In the genomic region with DNA sequence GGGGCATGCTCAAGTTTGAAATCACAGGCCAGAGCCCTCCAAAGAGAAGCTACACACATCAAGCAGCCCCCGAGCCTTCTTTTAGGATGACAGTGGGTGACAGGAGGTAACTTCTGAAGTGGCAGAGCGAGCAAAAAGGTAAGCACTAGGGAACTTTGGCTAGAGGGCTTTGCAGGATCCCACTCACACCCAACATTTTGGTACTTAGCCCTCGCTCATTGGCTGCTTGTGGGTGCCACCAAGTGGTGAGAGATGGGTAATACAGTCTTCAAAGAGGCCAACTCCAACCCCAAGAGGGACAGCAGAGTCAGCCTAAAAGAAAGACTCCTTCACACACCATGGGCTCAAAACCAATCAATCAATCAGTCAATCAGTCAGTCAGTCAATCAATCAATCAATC, we compare ENCODE assay signal across 9 mouse cellular contexts.
DNase-seq lines count a peak whose midpoint lies in the region; ATAC-seq and TF ChIP-seq lines count a peak whose summit lies in the region.
"Had no signal": no experiment of that assay in that cellular context is flagged by ENCODE, and none has a peak within 500 bp of the region (broad histone marks: within the 10 kb centered on the region; RNA-seq: fewer than 3 reads in every experiment).

No protein-coding gene starts in this region.

- peaks cover 11% of the 10 kb centered on the region; the same call in 1 of the 2 replicates for H3K4me1 ChIP-seq in heart, postnatal 0 days (ENCODE audit: control insufficient read depth, insufficient read depth)
- peaks cover 24% of the 10 kb centered on the region for H3K4me1 ChIP-seq in heart, embryonic 10.5 days
- peaks cover 24% of the 10 kb centered on the region for H3K4me1 ChIP-seq in neural tube, embryonic 11.5 days (ENCODE audit: control insufficient read depth, insufficient read depth, low read length)
- peaks cover 69% of the 10 kb centered on the region for H3K4me1 ChIP-seq in neural tube, embryonic 15.5 days
- H3K4me1 ChIP-seq in bone marrow, adult 2 months (ENCODE audit: control insufficient read depth, insufficient read depth, low read length): no peaks in the 10 kb centered on the region
- H3K4me1 ChIP-seq in forebrain, embryonic 15.5 days: peaks cover 71% of the 10 kb centered on the region
- H3K4me1 ChIP-seq in midbrain, embryonic 14.5 days (ENCODE audit: control insufficient read depth, insufficient read depth, low read length): peaks cover 32% of the 10 kb centered on the region

- H3K4me3 ChIP-seq in heart, postnatal 0 days (ENCODE audit: low read depth, low read length): no peak overlapping the region
- H3K4me3 ChIP-seq in heart, embryonic 10.5 days: no peak overlapping the region
- no peak overlapping the region for H3K4me3 ChIP-seq in neural tube, embryonic 11.5 days (ENCODE audit: low read depth, low read length)
- no peak overlapping the region for H3K4me3 ChIP-seq in neural tube, embryonic 15.5 days (replicated peaks)
- no peak overlapping the region for H3K4me3 ChIP-seq in bone marrow, adult 2 months (replicated peaks; ENCODE audit: control insufficient read depth, low read depth, low read length)
- no peak overlapping the region for H3K4me3 ChIP-seq in forebrain, embryonic 15.5 days
- no peak overlapping the region for H3K4me3 ChIP-seq in midbrain, embryonic 14.5 days (replicated peaks; ENCODE audit: low read depth, low read length)
- H3K4me3 ChIP-seq: neural tube, embryonic 13.5 days had no signal

- TF ChIP-seq POLR2A in bone marrow, adult 2 months (IDR thresholded peaks at IDR 0.05; ENCODE audit: borderline replicate concordance, control insufficient read depth, low read depth, low read length): no peak

- H3K4me2 ChIP-seq in heart, postnatal 0 days (ENCODE audit: low read depth, low read length): no peak overlapping the region
- H3K4me2 ChIP-seq in neural tube, embryonic 11.5 days (ENCODE audit: low read depth): no peak overlapping the region
- no peak overlapping the region for H3K4me2 ChIP-seq in neural tube, embryonic 15.5 days
- no peak overlapping the region for H3K4me2 ChIP-seq in forebrain, embryonic 15.5 days (replicated peaks)
- no peak overlapping the region for H3K4me2 ChIP-seq in midbrain, embryonic 14.5 days (ENCODE audit: low read length)
- H3K4me2 ChIP-seq: neural tube, embryonic 13.5 days had no signal

- TF ChIP-seq EP300 in heart, postnatal 0 days (IDR thresholded peaks at IDR 0.05; ENCODE audit: low read depth): no peak

- no peaks in the 10 kb centered on the region for H3K36me3 ChIP-seq in heart, postnatal 0 days (replicated peaks; ENCODE audit: control insufficient read depth, insufficient read depth, low read length)
- H3K36me3 ChIP-seq in heart, embryonic 10.5 days: no peaks in the 10 kb centered on the region
- H3K36me3 ChIP-seq in neural tube, embryonic 11.5 days (ENCODE audit: control insufficient read depth, insufficient read depth, low read length): no peaks in the 10 kb centered on the region
- no peaks in the 10 kb centered on the region for H3K36me3 ChIP-seq in neural tube, embryonic 15.5 days
- H3K36me3 ChIP-seq in forebrain, embryonic 15.5 days: no peaks in the 10 kb centered on the region
- no peaks in the 10 kb centered on the region for H3K36me3 ChIP-seq in midbrain, embryonic 14.5 days (ENCODE audit: control insufficient read depth, insufficient read depth, low read length)
- H3K36me3 ChIP-seq: neural tube, embryonic 13.5 days had no signal

- TF ChIP-seq CTCF in heart, postnatal 0 days (IDR thresholded peaks at IDR 0.05; ENCODE audit: low read depth): peak; percentile 72
- TF ChIP-seq CTCF in bone marrow, adult 2 months (IDR thresholded peaks at IDR 0.05; ENCODE audit: control insufficient read depth, insufficient read depth, low read length): peak; percentile 55; the same call in 1 of the 2 replicates

- H3K9ac ChIP-seq in heart, postnatal 0 days (replicated peaks; ENCODE audit: low read depth, low read length): no peak overlapping the region
- no peak overlapping the region for H3K9ac ChIP-seq in neural tube, embryonic 11.5 days (ENCODE audit: low read length)
- no peak overlapping the region for H3K9ac ChIP-seq in neural tube, embryonic 15.5 days (replicated peaks)
- no peak overlapping the region for H3K9ac ChIP-seq in forebrain, embryonic 15.5 days (replicated peaks)
- no peak overlapping the region for H3K9ac ChIP-seq in midbrain, embryonic 14.5 days (replicated peaks; ENCODE audit: low read length)
- H3K9ac ChIP-seq: neural tube, embryonic 13.5 days had no signal

- ATAC-seq in heart, postnatal 0 days (ENCODE audit: insufficient read depth, low read depth): no peak
- no peak for ATAC-seq in neural tube, embryonic 11.5 days (ENCODE audit: insufficient read depth, low FRiP score, low TSS enrichment)
- no peak for ATAC-seq in neural tube, embryonic 15.5 days (ENCODE audit: low FRiP score)
- no peak for ATAC-seq in forebrain, embryonic 15.5 days (replicated peaks)
- no peak for ATAC-seq in midbrain, embryonic 14.5 days (ENCODE audit: low FRiP score, low TSS enrichment)

- H3K9me3 ChIP-seq in heart, postnatal 0 days (replicated peaks; ENCODE audit: control insufficient read depth, low read length): no peaks in the 10 kb centered on the region
- H3K9me3 ChIP-seq in heart, embryonic 10.5 days: no peaks in the 10 kb centered on the region
- no peaks in the 10 kb centered on the region for H3K9me3 ChIP-seq in neural tube, embryonic 11.5 days (ENCODE audit: control insufficient read depth, low read length)
- H3K9me3 ChIP-seq in neural tube, embryonic 15.5 days (replicated peaks): no peaks in the 10 kb centered on the region
- no peaks in the 10 kb centered on the region for H3K9me3 ChIP-seq in forebrain, embryonic 15.5 days
- no peaks in the 10 kb centered on the region for H3K9me3 ChIP-seq in midbrain, embryonic 14.5 days (ENCODE audit: control insufficient read depth, low read length)
- H3K9me3 ChIP-seq: neural tube, embryonic 13.5 days had no signal

- no peak for DNase-seq in heart, postnatal 0 days (ENCODE audit: low spot score)
- DNase-seq in heart, embryonic 10.5 days (ENCODE audit: low spot score): no peak
- peak; percentile 62 for DNase-seq in neural tube, embryonic 11.5 days (ENCODE audit: low spot score)
- peak; percentile 78 for DNase-seq in midbrain, embryonic 14.5 days
- no peak for DNase-seq in gastrocnemius, postnatal 25 days

- H3K27ac ChIP-seq in heart, postnatal 0 days (ENCODE audit: low read depth): no peak overlapping the region
- no peak overlapping the region for H3K27ac ChIP-seq in heart, embryonic 10.5 days
- no peak overlapping the region for H3K27ac ChIP-seq in neural tube, embryonic 11.5 days (ENCODE audit: low read depth, low read length)
- no peak overlapping the region; the same call in 1 of the 2 replicates for H3K27ac ChIP-seq in neural tube, embryonic 15.5 days (replicated peaks)
- H3K27ac ChIP-seq in bone marrow, adult 2 months (ENCODE audit: control insufficient read depth, insufficient read depth, low read depth, low read length, poor library complexity): no peak overlapping the region
- peak overlapping the region; percentile 49; the same call in 1 of the 2 replicates for H3K27ac ChIP-seq in forebrain, embryonic 15.5 days (replicated peaks)
- no peak overlapping the region for H3K27ac ChIP-seq in midbrain, embryonic 14.5 days (replicated peaks; ENCODE audit: low read depth, low read length)

- 3% methylated on average over 3 of the region's 3 CpGs for WGBS in heart, postnatal 0 days
- 18% methylated on average over 3 of the region's 3 CpGs for WGBS in heart, embryonic 10.5 days
- 16% methylated on average over 3 of the region's 3 CpGs for WGBS in neural tube, embryonic 11.5 days
- WGBS in neural tube, embryonic 15.5 days: 18% methylated on average over 3 of the region's 3 CpGs
- 13% methylated on average over 3 of the region's 3 CpGs for WGBS in bone marrow, adult 2 months
- 25% methylated on average over 3 of the region's 3 CpGs for WGBS in forebrain, embryonic 15.5 days
- WGBS in midbrain, embryonic 14.5 days: 13% methylated on average over 3 of the region's 3 CpGs

- H3K27me3 ChIP-seq in heart, postnatal 0 days (ENCODE audit: control insufficient read depth, insufficient read depth, low read length): peaks cover 65% of the 10 kb centered on the region
- peaks cover 83% of the 10 kb centered on the region for H3K27me3 ChIP-seq in heart, embryonic 10.5 days (ENCODE audit: insufficient read depth, poor library complexity, severe bottlenecking)
- no peaks in the 10 kb centered on the region for H3K27me3 ChIP-seq in neural tube, embryonic 11.5 days (ENCODE audit: control insufficient read depth, insufficient read depth, low read length)
- no peaks in the 10 kb centered on the region for H3K27me3 ChIP-seq in neural tube, embryonic 15.5 days (replicated peaks)
- H3K27me3 ChIP-seq in forebrain, embryonic 15.5 days: no peaks in the 10 kb centered on the region
- no peaks in the 10 kb centered on the region for H3K27me3 ChIP-seq in midbrain, embryonic 14.5 days (ENCODE audit: control insufficient read depth, insufficient read depth, low read length)
- H3K27me3 ChIP-seq: neural tube, embryonic 13.5 days had no signal

Comparison
In these comparisons a context has a peak if more than half of its experiments do, and no peak if none do; other contexts are left out.
1. DNase-seq: peak in neural tube, embryonic 11.5 days (single experiment) and midbrain, embryonic 14.5 days (single experiment); none in heart, postnatal 0 days (single experiment), heart, embryonic 10.5 days (single experiment) and gastrocnemius, postnatal 25 days (single experiment).